Mouse (Mus musculus) myocyte (in vitro differentiated cells): ENCODE data around the gene Naga.

Source experiments
- MAX ChIP-seq: IDR thresholded peaks from one replicate; pipeline ENCODE4 v1.6.1; 2011; ENCODE audit warnings: low read depth, mild to moderate bottlenecking, control low read depth
- MYOD1 ChIP-seq, 3 experiments: IDR thresholded peaks; one replicate each; pipeline ENCODE4 v1.6.1; 2011; ENCODE audit warnings: control low read depth in 2 of 3, low read depth in 2 of 3, mild to moderate bottlenecking in 2 of 3, moderate library complexity in 1 of 3; ENCODE audit not compliant: insufficient read length in 2 of 3, control insufficient read depth in 1 of 3
- MYOG ChIP-seq, 3 experiments: IDR thresholded peaks; one replicate each; pipeline ENCODE4 v1.6.1; 2011; ENCODE audit warnings: control low read depth in 2 of 3, low read depth in 2 of 3, mild to moderate bottlenecking in 2 of 3; ENCODE audit not compliant: insufficient read length in 2 of 3, control insufficient read depth in 1 of 3, insufficient read depth in 1 of 3
- POLR2A ChIP-seq: IDR thresholded peaks from one replicate; pipeline ENCODE4 v1.6.1; 2011; ENCODE audit warnings: low read depth, mild to moderate bottlenecking, control low read depth, moderate library complexity; ENCODE audit not compliant: insufficient read length
- TCF12 ChIP-seq: IDR thresholded peaks from one replicate; pipeline ENCODE4 v1.6.1; 2011; ENCODE audit warnings: mild to moderate bottlenecking, control low read depth; ENCODE audit not compliant: poor library complexity, insufficient read depth, severe bottlenecking
- USF1 ChIP-seq: IDR thresholded peaks from one replicate; pipeline ENCODE4 v1.6.1; 2011; ENCODE audit warnings: low read depth, mild to moderate bottlenecking, control low read depth, moderate library complexity

DNA sequence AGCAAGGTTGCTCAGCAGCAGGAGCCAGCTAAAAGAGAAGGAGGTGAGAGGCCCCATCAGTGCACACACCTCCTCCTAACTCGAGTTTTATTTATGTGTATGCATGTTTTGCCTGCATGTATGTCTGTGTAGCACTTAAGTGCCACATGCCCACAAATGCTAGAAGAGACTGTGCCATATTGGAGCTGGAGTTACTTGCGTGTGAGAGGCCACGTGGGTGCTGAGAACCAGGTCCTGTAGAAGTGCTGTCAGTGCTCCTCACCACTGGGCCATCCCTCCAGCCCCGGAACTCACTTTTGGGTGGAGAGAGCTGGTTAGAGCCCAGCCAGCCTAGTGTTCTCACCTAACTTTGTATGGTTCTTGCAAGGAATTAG lies 8.6 kb upstream of the Naga start:
- TF ChIP-seq POLR2A (no peak), MYOG (IDR thresholded peaks at IDR 0.05; ENCODE audit: control insufficient read depth in 1 of 3, insufficient read depth in 1 of 3, insufficient read length in 2 of 3, low read depth in 2 of 3) (no peak), USF1 (no peak), TCF12 (no peak), MAX (no peak), MYOD1 (IDR thresholded peaks at IDR 0.05; ENCODE audit: control insufficient read depth in 1 of 3, insufficient read length in 2 of 3, low read depth in 2 of 3) (no peak)
